Mouse (Mus musculus) layer of hippocampus, adult 9-10 months (tissue): ENCODE results near the gene Tas2r117.

ENCODE experiments used
- DNase-seq: peaks from one replicate; pipeline ENCODE4 v3.0.0; 2022; ENCODE audit warnings: low spot score

The Tas2r117 gene

GRCm38 (mm10) chr6:132802518-132802917, at the start of gene Tas2r117:
Gene Tas2r117 (plus strand): TSS chr6:132802818.
- no peak for DNase-seq

DNA sequence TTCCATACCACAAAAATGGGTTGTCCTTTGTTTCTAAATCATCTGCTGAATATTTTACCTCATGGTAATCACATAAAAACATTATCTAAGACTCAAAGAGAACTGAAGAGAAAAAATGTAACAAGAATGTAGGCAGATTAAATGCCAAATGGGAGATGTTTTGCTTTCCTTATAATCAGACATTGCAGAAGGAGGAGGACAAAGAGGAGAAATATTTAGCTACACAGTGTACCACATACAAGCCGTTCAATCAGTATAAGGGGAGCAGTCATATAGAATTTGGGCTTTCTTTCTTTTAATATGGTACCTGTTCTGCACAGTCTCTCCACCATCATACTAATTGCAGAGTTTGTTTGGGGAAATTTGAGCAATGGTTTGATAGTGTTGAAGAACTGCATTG, 48.2 kb upstream of the Tas2r117 start, which contains the start of gene Tas2r124:
TSS of gene Tas2r124 (plus strand) at position 301 of the 400 bp plus-strand sequence.
- DNase-seq, result no peak

DNA sequence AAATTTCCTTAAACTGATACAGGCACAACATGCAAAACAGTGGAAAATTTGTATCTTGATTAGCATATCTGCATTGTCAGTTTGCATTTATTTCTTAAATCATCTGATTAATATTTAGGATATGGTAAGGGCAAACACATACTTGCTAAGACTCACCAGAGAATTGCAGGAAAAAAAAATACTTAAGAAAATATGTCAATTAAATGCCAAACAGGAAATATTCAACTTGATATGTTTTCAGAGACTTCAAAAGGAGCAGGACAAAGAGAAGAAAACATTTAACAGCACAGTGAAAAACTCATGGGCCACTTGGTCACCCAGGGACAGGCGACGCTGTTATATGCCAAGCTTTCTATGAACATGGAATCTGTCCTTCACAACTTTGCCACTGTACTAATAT, 40.8 kb upstream of the Tas2r117 start, which contains the start of gene Tas2r102:
TSS of gene Tas2r102 (plus strand) at position 301 of the 400 bp plus-strand sequence.
- DNase-seq, result no peak

GRCm38 (mm10) chr6:132778062-132778461, 24.6 kb upstream of the Tas2r117 start, which contains the start of gene Tas2r136:
Gene Tas2r136 (minus strand): TSS chr6:132778162.
- no peak for DNase-seq

DNA sequence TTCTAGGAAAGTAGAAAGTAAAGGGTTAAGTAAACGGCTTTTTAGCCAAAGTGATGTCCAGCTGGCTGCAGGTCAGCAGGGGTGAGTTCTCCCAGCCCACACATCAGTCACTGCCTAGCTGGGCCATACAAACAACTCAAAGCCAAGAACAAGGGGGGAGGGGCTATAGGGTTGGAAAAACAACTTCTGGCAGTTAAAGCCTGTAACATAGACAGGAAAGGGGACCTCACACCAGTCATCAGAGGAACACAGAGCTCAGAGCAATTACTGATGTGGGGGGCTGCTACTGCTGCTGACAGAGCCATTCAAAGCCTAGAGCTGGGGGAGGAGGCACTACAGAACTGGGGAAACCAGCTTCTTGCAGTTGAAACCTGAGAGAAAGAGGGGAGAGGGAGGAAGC, 7.2 kb upstream of the Tas2r117 start:
- DNase-seq, result no peak

GRCm38 (mm10) chr6:132846842-132847241, 44.2 kb downstream of the Tas2r117 start, which contains the start of gene Tas2r123:
Gene Tas2r123 (plus strand): TSS chr6:132847142.
- DNase-seq, result no peak
